ENCODE assay signal across 11 mouse cellular contexts in genomic region chr8:108706491-108706847, GRCm38 (mm10).
A peak's percentile ranks its signal among the peaks of the same experiment; 100 is the strongest.
DNase-seq lines count a peak whose midpoint lies in the region; ATAC-seq and TF ChIP-seq lines count a peak whose summit lies in the region.
"Had no signal": no experiment of that assay in that cellular context is flagged by ENCODE, and none has a peak within 500 bp of the region (broad histone marks: within the 10 kb centered on the region; RNA-seq: fewer than 3 reads in every experiment).

No protein-coding gene starts in this region.

- DNase-seq in lung, embryonic 14.5 days, result peak; percentile 20
- DNase-seq in lung, adult 18-20 months, result no peak
- no peak for DNase-seq in forebrain, postnatal 0 days
- DNase-seq in liver, embryonic 13.5 days, result no peak
- DNase-seq in right cerebral cortex, postnatal 14 days, result no peak
- no peak for DNase-seq in kidney, postnatal 25 days
- DNase-seq in left cerebral cortex, adult 2 months (ENCODE audit: extremely low spot score in 1 of 2, low spot score in 2 of 2), result no peak
- DNase-seq: cerebellum, postnatal 25 days had no signal

- WGBS in lung, embryonic 14.5 days, result 24% methylated on average over 3 of the region's 3 CpGs
- 61% methylated on average over 3 of the region's 3 CpGs for WGBS in forebrain, postnatal 0 days
- WGBS in liver, embryonic 13.5 days (ENCODE audit: insufficient replicate concordance), result 11% methylated on average over 3 of the region's 3 CpGs
- 14% methylated on average over 3 of the region's 3 CpGs for WGBS in stomach, embryonic 14.5 days

- H3K4me2 ChIP-seq in lung, embryonic 14.5 days, result peak overlapping the region; percentile 65
- peak overlapping the region; percentile 74 for H3K4me2 ChIP-seq in forebrain, postnatal 0 days (ENCODE audit: low read depth)
- H3K4me2 ChIP-seq in liver, embryonic 13.5 days, result peak overlapping the region; percentile 31; the same call in 1 of the 2 replicates
- H3K4me2 ChIP-seq in stomach, embryonic 14.5 days (replicated peaks; ENCODE audit: low read depth, low read length), result peak overlapping the region; percentile 47

- peaks cover 35% of the 10 kb centered on the region for H3K4me1 ChIP-seq in lung, embryonic 14.5 days (ENCODE audit: insufficient read depth)
- no peaks in the 10 kb centered on the region for H3K4me1 ChIP-seq in forebrain, postnatal 0 days (ENCODE audit: insufficient read depth)
- H3K4me1 ChIP-seq in liver, embryonic 13.5 days (replicated peaks), result peaks cover 25% of the 10 kb centered on the region
- H3K4me1 ChIP-seq in stomach, embryonic 14.5 days (ENCODE audit: control insufficient read depth, insufficient read depth, low read length), result peaks cover 53% of the 10 kb centered on the region

- no peak for ATAC-seq in lung, embryonic 14.5 days (ENCODE audit: insufficient read depth)
- ATAC-seq in forebrain, postnatal 0 days, result no peak
- ATAC-seq in liver, embryonic 13.5 days (ENCODE audit: low read depth), result no peak
- no peak for ATAC-seq in stomach, embryonic 14.5 days (ENCODE audit: insufficient number of reproducible peaks, insufficient read depth, low FRiP score, low read depth)
- ATAC-seq: Patski had no signal

- peak overlapping the region; percentile 100 for H3K9ac ChIP-seq in lung, embryonic 14.5 days
- 0 out of 2 replicates have a peak overlapping the region, but pooled peaks have one; percentile 41 for H3K9ac ChIP-seq in forebrain, postnatal 0 days
- no peak overlapping the region for H3K9ac ChIP-seq in liver, embryonic 13.5 days
- H3K9ac ChIP-seq in stomach, embryonic 14.5 days (replicated peaks; ENCODE audit: low read depth, low read length), result no peak overlapping the region

- peak overlapping the region; percentile 99 for H3K27ac ChIP-seq in lung, embryonic 14.5 days (ENCODE audit: low read depth)
- 0 out of 2 replicates have a peak overlapping the region, but pooled peaks have one; percentile 90 for H3K27ac ChIP-seq in forebrain, postnatal 0 days (ENCODE audit: low read depth, low read length)
- H3K27ac ChIP-seq in liver, embryonic 13.5 days, result peak overlapping the region; percentile 21
- peak overlapping the region; percentile 75 for H3K27ac ChIP-seq in stomach, embryonic 14.5 days (ENCODE audit: low read length)
- no peak overlapping the region for H3K27ac ChIP-seq in left cerebral cortex, adult 2 months

- no peaks in the 10 kb centered on the region for H3K36me3 ChIP-seq in lung, embryonic 14.5 days (ENCODE audit: insufficient read depth)
- no peaks in the 10 kb centered on the region for H3K36me3 ChIP-seq in forebrain, postnatal 0 days (ENCODE audit: insufficient read depth)
- no peaks in the 10 kb centered on the region for H3K36me3 ChIP-seq in liver, embryonic 13.5 days
- no peaks in the 10 kb centered on the region for H3K36me3 ChIP-seq in stomach, embryonic 14.5 days (ENCODE audit: control insufficient read depth, insufficient read depth, low read length)

- intact Hi-C loops in left cerebral cortex, adult 2 months (cut with DNase I), result loop anchor here (10.0 kb wide), 1 partner anchor 478 kb away; no protein-coding TSS in a partner anchor

- no peaks in the 10 kb centered on the region for H3K27me3 ChIP-seq in lung, embryonic 14.5 days (ENCODE audit: insufficient read depth, low read length)
- H3K27me3 ChIP-seq in forebrain, postnatal 0 days (ENCODE audit: insufficient read depth, low read length), result peaks cover 14% of the 10 kb centered on the region; the same call in 1 of the 2 replicates
- H3K27me3 ChIP-seq in liver, embryonic 13.5 days, result peaks cover 84% of the 10 kb centered on the region
- no peaks in the 10 kb centered on the region for H3K27me3 ChIP-seq in stomach, embryonic 14.5 days (ENCODE audit: control insufficient read depth, insufficient read depth, low read length)
- H3K27me3 ChIP-seq: Patski had no signal

- H3K9me3 ChIP-seq in lung, embryonic 14.5 days (ENCODE audit: low read depth, low read length), result no peaks in the 10 kb centered on the region
- no peaks in the 10 kb centered on the region for H3K9me3 ChIP-seq in forebrain, postnatal 0 days (ENCODE audit: low read length)
- H3K9me3 ChIP-seq in liver, embryonic 13.5 days (replicated peaks), result no peaks in the 10 kb centered on the region
- no peaks in the 10 kb centered on the region for H3K9me3 ChIP-seq in stomach, embryonic 14.5 days (ENCODE audit: control insufficient read depth, low read depth, low read length)
- H3K9me3 ChIP-seq: megakaryocyte, embryonic 14.5 days had no signal

- TF ChIP-seq CTCF in lung, embryonic 14.5 days (IDR thresholded peaks at IDR 0.05; ENCODE audit: low read depth), result no peak
- no peak for TF ChIP-seq CTCF in forebrain, postnatal 0 days (IDR thresholded peaks at IDR 0.05; ENCODE audit: low read depth)
- TF ChIP-seq CTCF in left cerebral cortex, adult 2 months (IDR thresholded peaks at IDR 0.05), result no peak

- H3K4me3 ChIP-seq in lung, embryonic 14.5 days (ENCODE audit: low read depth, low read length), result peak overlapping the region; percentile 93
- H3K4me3 ChIP-seq in forebrain, postnatal 0 days (ENCODE audit: low read depth, low read length), result peak overlapping the region; percentile 80; the same call in 1 of the 2 replicates
- no peak overlapping the region for H3K4me3 ChIP-seq in liver, embryonic 13.5 days (replicated peaks)
- peak overlapping the region; percentile 2; the same call in 1 of the 2 replicates for H3K4me3 ChIP-seq in stomach, embryonic 14.5 days (ENCODE audit: low read depth, low read length)
- no peak overlapping the region for H3K4me3 ChIP-seq in left cerebral cortex, adult 2 months
- H3K4me3 ChIP-seq: megakaryocyte, embryonic 14.5 days had no signal

Comparison
In these comparisons a context has a peak if more than half of its experiments do, and no peak if none do; other contexts are left out.
1. H3K4me3 ChIP-seq: peak in lung, embryonic 14.5 days (single experiment), forebrain, postnatal 0 days (single experiment) and stomach, embryonic 14.5 days (single experiment); none in liver, embryonic 13.5 days (single experiment) and left cerebral cortex, adult 2 months (single experiment).
2. H3K9ac ChIP-seq: peak in lung, embryonic 14.5 days (single experiment) and forebrain, postnatal 0 days (single experiment); none in liver, embryonic 13.5 days (single experiment) and stomach, embryonic 14.5 days (single experiment).
3. Peak in every context shown above with its lines, with median percentiles within 50 percentile points of each other: H3K4me2 ChIP-seq.